Mouse (Mus musculus) adrenal gland, adult 8-10 months (tissue): Measurements from ENCODE around the gene Lsm6. TPM values are rescaled to one million over a fixed set of nuclear protein-coding genes. Genes with fewer than 3 reads are reported as not detected.

ENCODE experiments used
- DNase-seq: peaks from one replicate; pipeline ENCODE4 v3.0.0; 2022
- total RNA-seq, 4 experiments: library from RNA; stranded (reverse); gene quantifications; 2 replicates each; pipeline ENCODE4 v1.2.4; 2022

Gene Lsm6
- total RNA-seq, 4 experiments from 2014 or later: 129 to 159 (median 151) TPM

DNA sequence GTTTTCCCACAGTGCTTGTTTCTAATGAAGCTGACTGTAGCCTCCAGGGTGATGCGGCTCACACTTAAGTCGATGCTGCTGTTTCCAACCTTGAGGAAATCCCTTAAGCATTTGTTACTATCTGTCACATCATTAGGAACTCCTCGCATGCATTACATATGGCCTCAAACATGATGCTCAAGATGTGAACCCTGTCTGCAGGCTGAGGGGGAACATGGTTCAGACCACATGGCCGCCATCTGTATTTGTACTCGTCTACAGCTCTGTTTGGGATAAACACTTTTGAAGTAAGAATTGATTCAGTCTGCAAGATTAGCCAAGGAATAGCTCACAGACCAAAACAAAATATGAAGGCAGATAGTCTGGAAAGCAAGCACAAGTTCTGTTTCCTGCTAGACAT lies 14.9 kb downstream of the Lsm6 start:
- DNase-seq: no peak

- DNase-seq: no peak
Measured at GRCm38 (mm10) chr8:78801201-78801600, 19.7 kb downstream of the Lsm6 start.

GRCm38 (mm10) chr8:78798671-78799070 lies 22.3 kb downstream of the Lsm6 start:
- DNase-seq: peak; percentile 66

- no peak for DNase-seq
Measured at GRCm38 (mm10) chr8:78797985-78798384, 23.0 kb downstream of the Lsm6 start.

DNA sequence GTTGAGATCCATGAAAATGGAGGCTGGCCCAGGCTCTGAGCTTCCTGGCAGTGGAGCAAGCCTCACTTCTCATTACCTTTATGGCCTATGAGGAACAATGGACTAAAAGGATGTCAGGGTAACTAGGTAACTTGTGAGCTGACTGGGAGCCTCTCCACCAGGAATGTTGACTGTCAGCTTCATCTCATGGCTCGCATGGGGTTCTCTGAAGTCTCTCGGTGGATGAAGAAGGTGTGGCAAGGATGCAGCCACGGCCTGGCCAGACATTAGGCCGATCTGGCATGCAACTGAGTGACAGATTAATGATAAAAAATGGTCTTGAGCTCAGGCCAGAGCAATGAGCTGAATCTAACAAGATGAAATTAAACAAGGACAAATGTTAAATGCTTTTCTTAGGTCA lies 27.7 kb downstream of the Lsm6 start:
- no peak for DNase-seq

- DNase-seq: no peak
Measured at GRCm38 (mm10) chr8:78776816-78777215, 44.1 kb downstream of the Lsm6 start.

DNA sequence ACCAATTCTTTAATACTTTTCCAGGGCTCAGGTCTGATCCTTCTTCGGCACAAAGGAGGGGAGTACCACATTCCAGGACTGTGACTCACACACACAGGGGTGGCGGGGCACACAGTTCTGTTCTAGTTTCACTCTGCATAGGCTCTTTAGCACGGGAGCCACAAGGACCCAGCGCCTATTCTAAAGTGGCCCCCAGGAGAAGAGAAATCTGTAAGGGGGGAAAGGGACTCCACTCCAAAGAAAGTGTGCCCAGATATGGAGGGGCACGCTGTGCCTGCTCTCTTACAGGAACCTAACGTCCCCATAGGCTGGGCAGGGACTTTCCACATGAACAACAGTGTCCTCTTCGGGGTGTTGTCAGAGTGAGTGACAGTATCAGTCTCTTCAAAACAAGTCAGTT lies 49.7 kb downstream of the Lsm6 start:
- no peak for DNase-seq

GRCm38 (mm10) chr8:78770584-78770983 lies 50.4 kb downstream of the Lsm6 start:
- DNase-seq: no peak

- no peak for DNase-seq
Measured at GRCm38 (mm10) chr8:78765556-78765955, 55.4 kb downstream of the Lsm6 start.

- DNase-seq: no peak
Measured at GRCm38 (mm10) chr8:78764976-78765375, 56.0 kb downstream of the Lsm6 start.

- no peak for DNase-seq
Measured at GRCm38 (mm10) chr8:78759139-78759538, 61.8 kb downstream of the Lsm6 start.

GRCm38 (mm10) chr8:78754986-78755385 lies 66.0 kb downstream of the Lsm6 start:
- DNase-seq: no peak

Other genes with a start within 250 kb of the Lsm6 start
- 10 to 100 TPM in 3 of 4 experiments, 1 to 10 TPM in 1; 7.6 to 16.8 (median 13.6) TPM for gene Zfp827, start 207.3 kb upstream of the Lsm6 start, total RNA-seq